Mouse (Mus musculus) thymus, postnatal 4 days (tissue): Measurements from ENCODE around the gene Chst7.

Experiments used
- DNase-seq: peaks from one replicate; pipeline ENCODE4 v3.0.0; 2021

Gene Chst7

DNA sequence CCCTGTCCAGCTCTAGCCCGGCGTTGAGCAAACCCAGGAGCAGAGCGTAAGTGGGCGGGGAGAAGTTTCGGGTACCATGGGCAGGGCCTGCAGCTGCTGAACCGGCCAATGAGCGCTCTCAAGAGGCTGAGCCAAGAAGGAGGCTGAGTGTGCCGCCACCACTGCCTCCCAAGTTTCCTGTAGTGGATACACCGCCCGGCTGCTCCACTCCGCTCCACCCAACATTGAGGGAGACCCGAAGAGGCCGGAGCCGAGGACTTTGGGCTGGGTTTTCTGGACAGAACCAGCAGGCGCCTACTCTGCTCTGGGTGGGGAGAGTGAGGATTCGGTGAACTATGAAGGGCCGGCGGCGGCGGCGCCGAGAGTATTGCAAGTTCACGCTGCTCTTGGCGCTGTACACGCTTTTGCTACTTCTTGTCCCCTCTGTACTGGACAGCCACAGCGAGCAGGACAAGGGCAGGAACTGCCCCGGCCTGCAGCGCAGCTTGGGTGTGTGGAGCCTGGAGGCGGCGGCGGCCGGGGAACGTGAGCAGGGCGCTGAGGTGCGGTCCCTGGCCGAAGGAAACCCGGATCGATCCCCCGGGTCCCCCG, at the start of gene Chst7:
Gene Chst7 (plus strand): TSS at position 180 of the 591 bp plus-strand sequence.
- peak; percentile 4 for DNase-seq

DNA sequence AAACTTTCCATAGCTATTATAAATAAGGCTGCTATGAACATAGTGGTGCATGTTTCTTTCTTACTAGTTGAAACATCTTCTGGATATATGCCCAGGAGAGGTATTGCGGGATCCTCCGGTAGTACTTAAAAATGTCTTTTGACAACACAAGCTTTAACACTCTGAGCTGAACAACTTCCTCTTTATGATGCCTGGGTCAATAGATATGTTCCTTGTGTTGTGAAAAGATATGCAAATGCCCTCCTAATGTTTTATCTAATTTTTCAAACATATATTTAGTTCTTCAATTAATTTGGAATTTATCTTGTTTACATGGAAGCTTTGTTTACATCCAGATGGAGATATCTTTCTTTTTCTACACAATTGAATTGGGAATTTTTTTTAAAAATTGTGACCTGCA, 47.1 kb upstream of the Chst7 start:
- DNase-seq = no peak

DNA sequence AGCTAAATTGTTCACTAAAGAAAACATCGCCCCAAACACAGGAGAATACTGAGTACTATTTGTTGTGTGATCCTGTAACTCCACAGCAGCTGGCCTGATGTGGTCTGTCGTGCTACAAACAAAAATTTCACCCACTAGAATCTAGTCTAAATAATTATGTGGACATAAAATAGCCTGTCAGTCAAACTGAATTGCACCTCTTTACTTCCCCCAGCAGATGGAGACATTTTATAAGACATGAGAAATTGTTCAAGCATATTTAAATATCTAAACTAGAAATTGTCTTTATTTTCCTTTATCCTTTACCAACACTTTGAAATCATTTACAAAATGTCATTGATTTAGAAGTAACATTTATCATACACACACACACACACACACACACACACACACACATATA, 38.4 kb upstream of the Chst7 start:
- DNase-seq = no peak

DNA sequence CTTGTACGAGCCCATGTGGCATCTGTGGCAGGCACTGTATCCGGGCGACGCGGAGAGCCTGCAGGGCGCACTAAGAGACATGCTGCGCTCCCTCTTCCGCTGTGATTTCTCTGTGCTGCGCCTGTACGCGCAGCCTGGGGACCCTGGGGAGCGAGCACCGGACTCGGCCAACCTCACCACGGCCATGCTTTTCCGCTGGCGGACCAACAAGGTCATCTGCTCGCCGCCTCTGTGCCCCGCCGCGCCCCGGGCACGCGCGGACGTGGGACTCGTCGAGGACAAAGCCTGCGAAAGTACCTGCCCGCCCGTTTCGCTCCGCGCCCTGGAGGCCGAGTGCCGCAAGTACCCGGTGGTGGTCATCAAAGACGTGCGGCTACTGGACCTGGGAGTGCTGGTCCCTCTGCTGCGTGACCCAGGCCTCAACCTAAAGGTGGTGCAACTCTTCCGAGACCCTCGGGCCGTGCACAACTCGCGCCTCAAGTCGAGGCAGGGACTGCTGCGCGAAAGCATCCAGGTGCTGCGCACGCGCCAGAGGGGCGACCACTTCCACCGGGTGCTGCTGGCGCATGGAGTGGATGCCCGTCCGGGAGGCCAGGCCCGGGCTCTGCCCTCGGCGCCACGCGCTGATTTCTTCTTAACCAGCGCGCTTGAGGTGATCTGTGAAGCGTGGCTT, 872 bp downstream of the Chst7 start:
- peak; percentile 9 for DNase-seq

DNA sequence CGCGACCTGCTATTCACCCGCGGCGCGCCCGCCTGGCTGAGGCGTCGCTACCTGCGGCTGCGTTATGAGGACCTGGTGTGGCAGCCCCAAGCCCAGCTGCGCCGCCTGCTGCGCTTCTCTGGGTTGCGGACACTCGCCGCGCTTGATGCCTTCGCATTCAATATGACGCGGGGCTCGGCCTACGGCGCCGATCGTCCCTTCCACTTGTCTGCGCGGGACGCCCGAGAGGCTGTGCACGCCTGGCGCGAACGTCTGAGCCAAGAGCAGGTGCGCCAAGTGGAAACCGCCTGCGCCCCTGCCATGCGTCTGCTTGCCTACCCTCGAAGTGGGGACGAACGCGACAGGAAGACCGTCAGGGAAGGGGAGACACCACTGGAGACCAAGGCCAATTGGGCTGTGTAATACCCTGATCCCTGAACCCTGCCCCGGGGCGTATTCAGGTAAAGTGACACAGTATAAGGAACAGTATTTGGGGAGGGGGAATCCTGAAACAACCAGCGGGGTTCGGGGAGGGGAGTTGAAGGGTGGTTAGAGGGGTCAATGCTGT, 1.5 kb downstream of the Chst7 start:
- DNase-seq = peak; percentile 7

DNA sequence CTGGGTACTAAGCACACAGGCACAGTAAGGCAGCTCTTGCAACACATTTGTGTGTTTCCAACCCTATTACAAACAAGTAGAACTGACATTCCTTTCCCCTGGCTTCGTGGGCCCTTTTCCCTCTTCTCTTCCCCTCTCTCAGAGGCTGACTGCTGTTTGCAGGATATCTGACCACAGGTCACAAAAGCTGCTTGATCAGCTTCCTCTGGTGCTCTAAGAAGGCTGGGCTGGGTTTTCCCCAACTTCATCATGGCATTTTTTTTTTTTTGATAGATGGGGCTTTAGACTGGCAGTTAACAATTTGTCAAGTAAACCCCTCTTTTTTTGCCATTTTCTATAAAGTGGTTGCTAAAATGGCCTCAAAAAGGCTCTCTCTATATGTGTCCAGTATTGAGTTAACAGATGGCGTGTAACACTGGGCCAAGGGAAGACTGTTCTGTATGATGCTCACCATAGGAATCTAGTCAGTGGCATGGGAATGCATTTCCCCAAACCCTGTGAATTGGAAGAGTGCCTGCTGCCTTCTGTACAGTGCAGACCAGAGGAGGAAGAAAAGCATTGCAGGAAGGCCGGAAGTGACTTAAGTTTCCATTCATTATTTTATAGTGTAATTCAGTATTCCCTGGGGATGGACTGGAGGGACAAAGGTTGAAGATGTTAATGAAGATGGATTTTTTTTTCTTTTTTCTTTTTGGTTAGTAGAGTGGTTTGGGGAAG, 2.6 kb downstream of the Chst7 start:
- no peak for DNase-seq

DNA sequence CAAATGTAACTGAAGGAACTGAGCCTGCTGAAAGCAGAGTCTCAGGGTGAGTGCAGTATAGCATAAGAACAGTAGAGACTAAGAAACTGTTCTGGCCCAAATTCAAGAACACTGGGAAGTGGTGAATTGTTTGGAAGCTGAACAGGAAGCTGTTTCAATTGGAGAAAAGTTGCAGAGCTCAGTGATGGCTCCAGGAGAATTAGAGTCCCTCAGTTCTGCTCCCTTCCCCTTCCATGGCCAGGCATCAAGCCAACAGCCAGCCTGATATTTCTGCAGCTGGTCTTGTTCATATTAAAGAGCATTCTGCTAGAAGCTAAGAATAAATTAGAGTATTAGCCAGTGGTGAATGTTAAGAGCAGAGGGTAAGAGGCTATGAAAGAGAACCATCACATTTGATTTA, 7.3 kb downstream of the Chst7 start:
- DNase-seq = no peak

DNA sequence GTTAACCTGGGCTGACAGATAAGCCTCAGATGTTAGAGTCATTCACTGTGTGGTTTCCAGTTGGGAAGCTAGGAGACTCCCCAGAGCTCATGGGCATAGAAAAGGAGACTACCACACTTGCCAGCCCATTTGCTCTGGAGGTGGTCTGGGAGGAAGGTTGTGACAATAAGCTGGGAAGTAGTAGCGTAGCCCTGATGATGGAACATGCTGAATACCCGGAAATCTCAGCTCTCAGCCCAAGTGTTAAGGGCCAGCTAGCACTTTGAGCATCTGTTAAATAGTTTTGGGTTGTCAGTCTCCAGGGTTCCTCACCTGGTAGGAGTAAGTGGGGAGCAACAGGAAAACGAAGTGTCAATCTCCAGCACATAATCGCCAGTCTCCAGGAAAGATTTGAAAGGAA, 10.8 kb downstream of the Chst7 start:
- no peak for DNase-seq

DNA sequence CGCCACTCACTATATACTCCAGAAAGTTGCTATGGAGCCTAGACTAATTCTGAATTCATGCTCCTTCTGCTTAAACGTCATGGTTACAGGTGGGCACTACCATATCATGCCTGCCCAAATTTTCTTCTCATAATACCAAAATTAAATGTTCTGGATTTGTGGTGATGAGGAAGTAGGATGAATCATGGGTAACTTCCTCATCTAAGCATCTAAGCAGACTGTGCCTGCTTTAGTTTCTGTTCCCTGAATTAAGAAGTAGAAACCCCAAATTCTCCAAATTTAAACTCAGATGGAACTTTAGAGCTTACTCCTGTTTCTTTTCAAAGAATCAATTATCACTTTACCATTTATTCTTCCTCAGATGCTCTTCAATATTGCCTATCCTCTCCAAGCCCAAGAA, 58.4 kb downstream of the Chst7 start:
- DNase-seq = no peak

DNA sequence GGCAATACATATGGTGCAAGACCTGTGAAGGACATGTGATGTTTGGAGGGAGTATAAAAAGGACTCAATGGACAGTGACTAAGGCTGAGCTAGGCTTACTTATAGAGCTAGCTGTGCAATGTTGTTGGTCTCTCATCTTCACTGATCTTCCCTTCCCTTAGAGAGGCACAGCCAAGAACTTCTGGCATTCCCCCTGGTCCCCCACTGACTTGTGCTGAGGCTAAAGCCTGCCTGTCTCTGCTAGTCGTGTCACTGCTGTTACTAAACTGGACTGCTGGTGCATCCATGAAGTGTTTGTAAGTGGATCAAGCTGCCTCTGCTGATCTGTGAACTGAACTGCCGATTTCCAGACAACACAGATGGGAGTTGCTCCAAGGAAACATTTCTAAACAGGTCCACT, 66.1 kb downstream of the Chst7 start:
- DNase-seq = no peak

DNA sequence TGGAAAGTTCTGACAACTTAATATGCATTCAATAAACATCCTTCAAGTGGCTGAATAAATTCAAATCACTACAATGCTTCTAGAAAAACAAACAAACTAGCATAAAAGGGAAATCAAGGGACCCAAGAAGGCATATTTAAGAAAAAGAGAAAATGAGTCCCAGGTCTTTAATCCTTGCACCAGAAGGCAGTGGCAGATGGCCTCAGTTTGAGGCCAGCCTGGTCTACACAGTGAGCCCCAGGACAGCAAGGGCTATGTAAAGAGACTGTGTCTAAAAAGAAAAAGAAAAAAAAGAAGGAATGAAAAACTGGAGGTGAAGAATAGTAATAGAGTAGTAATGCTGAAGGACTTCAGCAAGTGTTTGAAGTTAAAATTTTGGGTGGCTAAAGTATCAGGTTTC, 69.6 kb downstream of the Chst7 start:
- no peak for DNase-seq

DNA sequence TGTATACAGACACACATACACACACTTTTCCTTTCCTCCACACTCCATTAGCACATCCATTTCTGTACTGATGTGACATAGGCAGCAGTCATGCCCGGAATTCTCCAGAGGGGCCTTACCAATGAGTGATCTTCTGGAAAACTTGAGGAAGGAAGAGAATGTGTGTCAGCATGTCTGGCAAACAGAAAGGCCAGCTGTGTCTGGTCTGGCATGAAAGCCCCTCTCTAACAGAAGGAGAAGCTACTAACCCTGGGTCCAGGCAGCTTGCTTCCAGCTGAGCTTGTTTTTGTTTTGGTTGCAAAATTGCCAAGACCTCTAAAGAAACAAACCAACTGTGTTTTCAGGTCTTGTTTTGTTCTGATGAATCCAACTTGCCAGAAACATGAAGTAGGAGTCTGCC, 70.1 kb downstream of the Chst7 start:
- DNase-seq = no peak
